Mouse (Mus musculus) hindlimb bud, embryonic 11.5 days (tissue): Measurements from ENCODE around the gene Lzic.

Source experiments
- DNase-seq: peaks from one replicate; pipeline ENCODE4 v3.0.0-alpha.2; 2012; ENCODE audit warnings: low read depth, low spot score; ENCODE audit errors: extremely low spot score

Lzic gene

DNA sequence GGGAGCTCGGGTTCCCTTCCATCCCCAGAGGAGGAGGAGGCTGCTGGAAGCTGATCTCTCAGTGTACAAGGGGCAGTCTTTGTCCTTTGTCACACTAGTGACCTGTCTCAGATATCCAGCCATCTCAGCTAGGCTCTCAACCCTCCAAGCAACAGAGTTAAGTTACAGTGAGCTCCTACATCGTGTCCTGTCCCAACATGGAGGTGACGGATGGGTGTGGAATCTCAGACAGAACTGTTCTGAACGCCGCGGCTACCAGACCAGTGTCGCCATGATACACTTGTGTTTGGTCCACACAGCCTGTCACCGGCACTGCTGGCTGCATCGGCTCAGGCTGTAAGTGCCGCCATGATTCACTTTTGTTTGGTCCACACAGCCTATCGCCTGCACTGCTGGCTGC, 8.0 kb upstream of the Lzic start, which contains the start of gene Tmem274:
Gene Tmem274, plus strand, starts transcription at position 301 of the 400 bp plus-strand sequence.
- no peak for DNase-seq

DNA sequence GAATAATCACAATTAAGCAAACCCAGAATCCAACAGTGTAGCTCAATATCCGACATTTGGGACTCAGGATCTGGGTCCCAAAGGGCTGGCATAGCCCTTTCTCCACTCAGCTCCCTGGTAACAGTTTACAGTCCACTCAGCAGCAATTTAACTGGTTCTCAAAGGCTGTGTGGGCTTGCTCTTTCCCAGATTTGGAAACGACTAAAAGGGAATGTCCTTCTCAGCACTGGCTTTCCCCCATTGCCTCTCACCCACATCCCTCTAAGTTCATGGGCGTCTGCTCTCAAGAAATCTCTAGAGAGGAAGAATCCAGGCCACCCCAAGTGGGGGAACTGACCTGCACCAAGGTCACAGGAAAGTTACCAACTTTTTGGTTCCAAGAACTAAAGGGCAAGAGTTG, 463 bp upstream of the Lzic start:
- no peak for DNase-seq

DNA sequence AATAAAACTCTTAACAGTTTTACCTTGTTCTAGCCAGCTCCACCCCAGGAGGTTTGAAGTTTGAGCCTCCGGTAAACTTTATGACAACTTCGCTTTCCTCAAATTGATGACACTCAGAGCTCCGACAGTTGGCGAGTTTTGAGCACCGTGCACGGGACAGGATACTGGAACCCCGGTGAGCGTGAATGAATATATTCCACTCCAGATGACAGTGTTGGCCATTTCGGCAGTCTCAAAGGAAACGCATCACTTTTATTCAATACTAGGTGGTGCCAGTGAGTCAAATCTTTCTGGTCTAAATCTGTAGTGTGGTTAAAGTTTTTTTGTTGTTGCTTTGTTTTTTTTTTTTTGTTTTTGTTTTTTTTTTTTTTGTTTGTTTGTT, 787 bp downstream of the Lzic start:
- no peak for DNase-seq

DNA sequence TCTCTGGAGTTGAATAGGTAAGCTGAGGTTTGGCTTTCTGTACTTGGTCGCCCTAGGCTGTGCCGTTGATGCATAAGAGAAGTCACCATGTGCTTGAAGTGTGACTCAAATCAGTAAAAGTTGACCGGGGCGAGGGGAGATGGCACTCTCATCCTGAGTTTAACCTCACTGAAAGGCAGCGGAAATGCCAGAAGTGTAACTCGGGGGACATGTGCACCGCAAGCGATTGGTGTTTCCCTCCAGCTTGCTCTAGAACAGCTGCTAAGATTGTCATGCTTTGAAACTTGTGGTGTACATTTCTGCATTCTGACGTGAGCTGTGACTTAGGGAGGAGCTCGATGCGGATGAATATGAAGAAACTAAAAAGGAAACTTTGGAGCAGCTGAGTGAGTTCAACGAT, 2.7 kb downstream of the Lzic start:
- DNase-seq = no peak

DNA sequence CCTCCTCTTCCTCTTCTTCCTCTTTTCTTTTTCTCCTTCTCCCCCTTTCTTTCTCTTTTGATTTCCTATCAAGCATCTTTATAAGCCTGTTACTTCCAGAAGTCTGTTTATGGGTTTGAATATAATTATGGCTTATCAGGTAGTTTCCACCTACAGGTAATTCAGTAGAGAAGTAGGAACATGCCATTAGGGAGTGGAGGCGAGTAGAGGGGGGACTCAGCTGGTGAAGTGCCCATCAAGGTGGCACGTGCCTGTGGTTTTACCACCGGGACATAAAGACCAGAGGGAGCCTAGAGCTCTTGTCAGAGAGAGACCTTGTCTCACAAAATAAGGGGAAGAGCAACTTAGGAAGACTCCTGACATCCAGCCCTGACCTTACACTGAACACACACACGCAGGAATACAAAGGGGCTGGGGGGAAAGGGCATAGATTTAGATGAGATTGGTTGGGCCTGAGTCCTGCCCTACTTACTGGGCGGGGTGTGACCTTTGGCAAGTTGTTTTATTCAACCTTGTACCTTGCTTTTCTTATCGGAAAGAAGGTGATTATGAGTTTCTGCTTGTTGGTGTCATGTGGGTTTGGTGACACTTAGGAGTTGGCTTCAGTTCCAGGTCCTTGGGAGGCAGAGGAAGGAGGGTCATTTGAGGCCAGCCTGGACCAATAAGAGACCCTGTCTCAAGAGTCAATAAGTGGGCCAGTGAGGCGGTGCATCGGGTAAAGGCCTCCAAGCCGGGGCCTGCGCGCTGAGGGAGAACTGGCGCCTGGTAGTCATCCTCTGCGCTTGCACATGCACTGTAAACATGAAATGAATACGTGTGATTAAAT, 4.6 kb downstream of the Lzic start:
- no peak for DNase-seq

DNA sequence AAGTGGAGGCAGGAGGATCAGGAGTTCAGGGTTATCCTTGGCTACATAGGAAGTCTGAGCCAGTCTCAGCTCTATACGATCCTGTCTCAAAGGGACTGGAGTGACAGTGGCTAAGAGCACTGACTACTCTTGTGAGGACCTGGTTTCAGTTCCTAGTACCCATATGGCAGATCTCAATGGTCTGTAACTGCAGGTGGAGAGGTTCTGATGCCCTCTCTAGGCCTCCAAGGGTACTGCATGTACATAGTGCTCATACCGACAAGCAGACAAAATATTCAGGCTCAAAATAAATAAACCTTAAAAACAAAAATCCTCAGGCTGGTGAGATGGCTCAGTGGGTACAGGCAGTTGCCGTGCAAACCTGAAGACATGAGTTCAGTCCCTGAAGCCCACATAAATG, 6.1 kb downstream of the Lzic start:
- DNase-seq = no peak

DNA sequence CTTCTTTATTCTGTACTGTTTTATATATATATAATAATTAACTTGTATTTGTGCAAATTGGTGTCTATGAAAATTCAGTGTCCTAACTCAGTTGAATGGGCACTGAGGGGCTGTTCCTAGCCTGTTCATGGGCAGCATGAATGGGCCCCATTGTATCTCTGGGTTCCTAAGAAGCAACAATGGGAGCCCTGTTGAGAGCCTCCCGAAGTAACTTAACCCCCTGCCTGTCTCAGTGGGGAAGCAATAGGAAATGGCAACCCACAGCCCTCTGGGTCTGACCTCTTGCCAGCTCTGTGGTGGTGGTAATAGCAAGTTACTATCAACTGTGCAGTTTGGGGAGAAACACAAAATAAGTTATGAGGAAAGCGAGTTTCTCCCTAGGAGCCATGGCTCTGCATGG, 11.6 kb downstream of the Lzic start:
- DNase-seq = no peak

DNA sequence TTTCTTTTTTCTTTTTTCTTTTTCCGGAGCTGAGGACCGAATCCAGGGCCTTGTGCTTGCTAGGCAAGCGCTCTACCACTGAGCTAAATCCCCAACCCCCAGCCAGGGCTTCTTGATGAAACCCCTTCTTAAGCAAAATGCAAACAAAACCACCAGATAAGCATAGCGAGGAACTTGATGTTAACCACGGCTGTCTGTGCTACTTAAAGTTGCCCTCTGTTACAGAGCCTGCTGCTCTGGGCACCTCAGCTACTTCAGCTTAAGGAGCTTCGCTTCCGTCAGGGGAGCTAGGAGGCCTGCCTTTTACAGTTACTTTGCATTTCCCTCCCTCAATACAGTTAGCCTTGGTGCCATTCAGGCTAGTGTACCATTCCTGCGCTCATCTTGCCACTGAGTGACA, 13.9 kb downstream of the Lzic start:
- DNase-seq = no peak

DNA sequence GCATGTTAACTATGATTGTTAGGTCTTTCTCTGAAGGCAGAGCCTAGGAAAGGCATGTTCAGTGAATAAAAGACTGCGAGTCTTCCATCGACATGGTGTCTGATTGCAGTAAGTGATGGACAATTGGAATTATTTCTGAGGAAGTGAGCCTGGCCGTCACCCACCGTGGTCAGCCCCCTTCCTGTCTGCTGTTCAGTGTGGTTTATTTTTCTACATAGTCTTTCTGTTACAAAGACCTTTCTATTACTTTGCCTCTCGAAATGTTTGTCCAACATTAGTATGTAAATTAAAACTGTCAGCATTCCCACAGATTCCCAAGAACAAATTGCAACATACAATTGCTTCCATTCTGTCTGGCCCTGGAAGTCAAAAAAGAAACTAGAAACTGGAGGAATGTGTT, 14.8 kb downstream of the Lzic start:
- no peak for DNase-seq

DNA sequence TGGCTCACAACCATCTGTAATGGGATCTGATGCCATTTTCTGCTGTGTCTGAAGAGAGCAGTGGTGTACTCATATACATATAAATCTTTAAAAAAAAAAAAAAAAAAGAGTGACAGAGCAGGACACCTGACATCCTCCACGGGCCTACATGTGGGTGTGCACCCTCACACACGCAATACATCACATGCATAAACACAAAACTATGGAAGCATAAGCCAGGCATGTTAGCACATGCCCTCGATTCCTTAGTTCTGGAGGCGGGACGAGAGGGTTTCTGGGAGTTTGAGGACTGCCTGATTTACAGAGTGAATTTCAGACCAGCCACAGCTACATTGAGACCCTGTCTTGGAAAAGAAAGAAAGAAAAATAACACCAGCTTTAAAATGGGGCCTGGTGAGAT, 19.3 kb downstream of the Lzic start:
- no peak for DNase-seq

DNA sequence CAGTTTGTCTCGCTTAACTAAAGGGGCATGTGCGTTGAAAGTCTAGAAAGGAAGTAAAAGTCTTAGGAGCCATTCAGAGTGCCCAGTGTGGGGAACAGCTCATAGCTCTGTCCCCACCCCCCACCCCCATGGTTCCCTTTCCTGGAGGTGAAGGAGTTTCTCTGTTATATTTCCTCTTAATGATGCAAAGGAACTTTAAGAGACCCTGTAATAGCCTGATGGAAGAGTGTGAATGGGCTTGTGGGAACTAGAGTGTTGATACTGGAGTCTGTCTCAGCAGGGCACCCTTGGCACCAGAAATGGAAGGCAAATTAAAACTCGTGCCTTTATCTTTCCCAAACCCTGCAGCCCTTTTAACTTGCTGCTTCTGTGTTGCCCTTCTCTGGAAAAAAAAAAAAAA, 19.8 kb downstream of the Lzic start:
- no peak for DNase-seq

DNA sequence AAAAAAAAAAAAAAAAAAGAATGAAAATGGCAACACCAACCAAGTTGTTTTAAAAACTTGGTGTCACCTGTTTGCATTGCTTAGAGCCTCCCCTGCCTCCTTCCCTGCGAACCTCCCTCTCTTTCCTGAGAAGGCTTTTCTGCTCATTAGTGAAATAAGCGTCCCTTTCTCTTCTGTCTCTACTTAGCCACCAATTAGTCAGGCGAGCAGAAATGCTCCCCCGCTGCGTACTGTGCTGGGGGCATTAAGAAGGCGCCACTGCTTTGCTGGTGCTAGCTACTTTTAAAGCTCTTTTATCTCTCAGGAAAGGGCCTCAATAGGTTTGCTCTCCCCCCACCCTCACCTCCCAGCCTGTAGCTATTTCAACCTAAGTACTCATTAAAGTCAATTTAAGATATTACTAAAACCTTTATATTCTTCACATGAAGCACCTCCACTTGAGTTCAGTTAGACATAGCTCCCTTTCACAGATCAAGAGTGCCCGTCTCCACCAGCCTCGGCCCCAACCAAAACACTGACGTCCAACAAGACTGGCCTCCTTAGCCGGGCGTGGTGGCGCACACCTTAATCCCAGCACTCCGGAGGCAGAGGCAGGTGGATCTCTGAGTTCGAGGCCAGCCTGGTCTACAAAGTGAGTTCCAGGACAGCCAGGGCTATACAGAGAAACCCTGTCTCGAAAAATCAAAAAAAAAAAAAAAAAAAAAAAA, 20.4 kb downstream of the Lzic start:
- DNase-seq = no peak

DNA sequence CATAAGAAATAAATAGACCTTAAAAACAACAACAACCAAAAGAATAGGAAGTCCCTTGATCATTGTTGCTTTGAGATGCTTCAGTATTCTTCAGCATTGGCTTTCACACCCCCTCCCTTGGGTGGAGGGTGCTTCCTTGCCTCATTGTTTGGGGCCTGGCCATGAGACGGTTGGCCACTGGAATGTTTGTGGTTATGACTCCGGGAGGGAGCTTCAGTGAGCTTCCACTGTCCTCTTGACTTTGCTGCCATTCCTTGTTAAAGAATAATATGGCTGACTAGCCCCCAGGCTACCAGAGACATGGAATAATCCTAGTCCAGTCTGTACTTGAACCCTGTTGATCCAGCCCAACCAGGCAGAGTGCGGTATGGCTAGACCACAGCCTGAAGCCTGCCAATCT, 21.9 kb downstream of the Lzic start:
- DNase-seq = no peak

DNA sequence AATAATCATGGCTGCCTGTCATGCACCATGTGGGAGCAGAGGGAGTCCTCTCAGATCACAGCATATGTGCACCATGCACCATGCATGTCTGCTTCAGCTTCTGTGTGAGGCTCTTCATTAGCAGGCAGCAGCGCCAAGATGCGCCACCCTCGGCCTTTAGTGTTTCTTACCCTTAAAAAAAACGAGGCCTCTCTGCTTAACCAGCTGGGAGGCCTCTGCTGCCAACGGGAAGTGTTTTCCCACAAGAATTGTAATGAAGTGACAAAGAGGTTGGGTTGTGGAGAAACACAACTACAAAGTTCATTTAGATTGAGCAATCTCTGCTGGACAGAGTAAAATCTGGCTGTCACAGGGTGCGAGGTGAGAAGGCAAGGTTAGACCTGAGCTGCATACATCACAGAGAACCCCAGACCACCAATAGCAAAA, 26.2 kb downstream of the Lzic start:
- no peak for DNase-seq

DNA sequence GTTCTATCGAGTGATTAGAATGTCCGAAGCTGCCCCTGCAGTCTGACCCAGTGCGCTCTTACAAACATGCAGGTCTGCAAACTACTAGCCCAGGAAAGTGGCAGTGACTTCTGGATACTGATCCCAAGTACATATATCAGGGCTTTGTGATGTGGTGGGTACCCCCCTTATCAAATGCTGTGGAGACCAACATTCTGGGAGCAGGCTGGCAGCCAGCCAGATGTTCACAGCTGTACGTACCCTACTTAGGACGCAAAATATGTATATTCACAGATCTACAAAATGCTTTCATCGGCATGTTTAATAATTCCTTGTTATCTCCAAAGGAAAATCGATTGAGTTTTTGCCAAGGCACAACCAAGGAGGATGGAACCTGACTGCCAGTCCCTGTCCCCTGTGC, 27.0 kb downstream of the Lzic start:
- no peak for DNase-seq

DNA sequence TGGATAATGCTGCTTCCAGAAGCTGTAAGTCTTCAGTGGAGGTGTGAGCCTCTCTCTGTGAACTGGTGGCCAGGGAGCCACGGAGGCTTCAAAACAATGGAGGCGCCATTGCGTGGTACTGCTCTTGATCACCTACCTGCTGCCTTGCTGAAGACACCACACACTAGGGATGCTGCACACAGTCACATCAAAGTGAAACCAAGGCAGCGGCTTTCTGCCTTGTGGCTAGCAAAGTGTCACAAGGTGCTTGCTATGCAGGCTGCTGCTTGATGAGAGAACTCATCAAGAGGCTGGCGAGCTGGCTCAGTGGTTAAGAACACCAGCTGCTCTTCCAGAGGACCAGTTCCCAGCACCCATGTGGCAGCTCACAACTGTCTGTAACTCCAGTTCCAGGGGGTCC, 30.7 kb downstream of the Lzic start:
- DNase-seq = no peak

DNA sequence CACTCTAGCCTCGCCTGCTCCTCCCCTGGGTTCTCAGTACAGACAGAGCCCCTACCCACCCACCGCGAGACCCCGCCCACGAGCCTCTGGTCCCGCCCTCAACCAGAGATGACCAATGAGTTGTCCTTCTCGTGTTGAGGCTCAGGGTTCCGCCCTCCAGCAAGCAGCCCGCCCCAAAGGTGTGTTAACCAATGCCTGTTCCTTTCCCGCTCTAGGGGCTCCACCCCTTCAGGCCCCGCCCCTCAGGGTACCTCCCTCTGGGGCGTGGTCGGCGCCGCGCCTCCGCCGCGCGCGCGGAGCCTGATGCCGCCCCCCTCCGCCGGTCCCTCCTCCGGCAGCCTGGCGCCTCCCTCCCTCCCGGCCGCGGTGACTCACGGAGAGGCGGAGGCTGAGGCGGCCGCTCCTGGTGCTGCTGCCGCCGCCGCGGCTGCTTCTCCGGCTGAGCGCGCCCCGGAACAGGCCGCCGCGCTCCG, 32.9 kb downstream of the Lzic start, which contains the start of gene Ctnnbip1:
Gene Ctnnbip1, plus strand, starts transcription at position 369 of the 473 bp plus-strand sequence.
- DNase-seq = peak; percentile 82

DNA sequence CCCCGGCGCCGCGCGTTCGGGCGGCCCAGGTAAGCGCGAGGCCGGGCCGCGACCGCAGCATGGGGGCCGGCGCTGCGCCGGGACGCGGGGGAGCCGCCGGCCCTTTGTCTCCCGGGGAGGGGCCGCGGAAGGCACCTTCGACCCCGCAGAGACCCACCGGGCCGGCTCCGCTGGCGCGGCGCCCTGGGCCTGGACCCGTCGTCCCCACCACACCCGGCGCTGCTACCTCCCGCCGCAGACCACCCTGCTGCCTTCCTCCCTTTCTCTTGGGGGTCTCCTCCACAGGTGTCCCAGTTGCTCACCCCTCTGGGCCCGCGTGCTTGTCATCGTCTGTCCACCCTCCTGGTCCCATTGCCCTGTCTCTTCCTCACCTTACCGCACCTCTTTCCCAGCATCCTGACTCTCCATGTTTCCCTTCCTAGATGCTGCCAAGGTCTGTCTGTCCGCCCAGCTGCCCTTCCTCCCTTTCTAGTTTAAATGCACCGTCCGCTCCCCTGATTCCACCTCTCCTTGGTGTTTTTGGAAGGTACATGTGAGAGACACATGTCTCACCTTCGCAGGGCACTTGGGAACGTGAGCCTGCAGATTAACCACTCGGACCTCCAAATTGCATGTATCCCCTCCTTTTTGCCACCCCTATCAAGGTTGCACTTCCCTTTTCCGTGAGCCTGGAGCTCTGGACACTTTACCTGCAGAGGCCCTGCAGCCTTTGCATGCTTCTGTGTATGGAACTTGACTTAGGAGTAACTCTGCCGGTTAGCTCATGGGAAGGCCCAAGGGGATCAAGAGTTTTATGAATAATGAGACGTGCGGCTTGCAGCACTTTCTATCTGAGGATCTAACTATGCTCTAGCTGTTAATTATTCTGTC, 33.6 kb downstream of the Lzic start:
- DNase-seq = no peak

DNA sequence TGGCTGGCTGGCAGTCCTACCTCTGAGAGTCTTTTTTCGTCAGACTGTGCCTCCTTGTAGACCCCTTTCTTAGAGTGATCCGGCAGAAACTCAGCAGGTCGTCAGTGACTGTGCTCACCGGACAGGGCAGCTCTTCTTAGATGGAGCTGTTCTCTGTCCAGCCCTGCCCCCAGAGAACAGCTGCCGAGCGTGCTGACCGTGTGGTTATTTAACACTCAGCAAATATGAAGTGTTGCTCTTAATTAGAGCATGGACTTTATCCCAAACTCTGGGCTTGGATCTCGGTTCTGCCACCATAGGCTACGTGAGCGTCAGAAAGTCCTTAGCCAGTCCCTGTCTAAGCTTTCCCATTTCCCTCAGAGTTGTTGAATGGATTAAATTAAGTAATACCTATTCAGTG, 36.2 kb downstream of the Lzic start:
- no peak for DNase-seq

DNA sequence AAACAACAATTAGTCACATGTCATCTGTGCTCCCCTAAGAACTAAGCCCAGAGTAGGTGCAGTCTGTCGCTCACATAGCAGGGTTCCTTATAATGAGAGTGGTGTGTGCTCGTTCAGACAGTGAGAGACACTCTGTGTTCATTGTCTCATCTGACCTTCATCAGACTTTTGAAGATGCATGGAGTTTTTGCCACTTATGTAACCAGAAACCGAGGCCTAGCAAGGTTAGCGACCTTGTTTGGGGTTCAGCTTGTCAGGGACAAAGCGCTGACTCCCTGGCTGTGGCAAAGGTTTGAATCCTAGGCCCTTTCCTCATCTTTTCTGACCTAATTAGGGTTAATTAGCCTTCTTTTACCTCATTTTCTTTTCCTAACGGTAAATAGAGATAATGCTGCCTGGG, 38.9 kb downstream of the Lzic start:
- no peak for DNase-seq

DNA sequence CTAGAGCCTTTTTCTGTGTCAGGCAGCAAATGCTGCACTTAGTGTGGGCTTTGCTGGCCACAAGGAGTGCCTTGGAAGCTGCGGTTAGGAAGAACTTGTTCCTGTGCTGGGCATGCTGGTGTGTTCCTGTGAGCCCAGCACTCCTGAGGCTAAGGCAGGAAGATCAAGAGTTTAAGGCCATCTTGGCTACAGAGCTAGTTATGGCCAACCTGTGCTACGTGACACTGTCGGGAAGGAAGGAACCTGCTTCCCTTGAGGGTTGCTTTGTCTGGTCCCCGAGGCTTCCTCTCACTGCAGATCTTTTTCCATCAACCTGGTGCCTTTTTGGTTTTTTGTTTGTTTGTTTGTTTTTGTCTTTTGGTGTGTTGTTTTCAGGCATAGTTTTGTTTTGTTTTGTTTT, 40.1 kb downstream of the Lzic start:
- no peak for DNase-seq
